Mouse (Mus musculus): ENCODE results near the gene Zfp422. TPM values are rescaled to one million over a fixed set of nuclear protein-coding genes. Genes with fewer than 3 reads are reported as not detected.

The Zfp422 gene
- total and polyA plus RNA-seq, 3 experiments: 11.9 to 33.4 (median 33.2) TPM

GRCm38 (mm10) chr6:116664830-116665229 lies 36.0 kb upstream of the Zfp422 start:
- Histone ChIP-seq H3K4me3 (replicated peaks in 1 of 3; ENCODE audit: low read depth in 2 of 3, low read length in 2 of 3, poor library complexity in 1 of 3) (no peak overlapping the region), H3K9me3 (replicated peaks; ENCODE audit: low read length) (no peaks in the 10 kb centered on the region), H3K4me1 (ENCODE audit: control insufficient read depth in 1 of 2, insufficient read depth in 2 of 2) (peaks cover 26 to 77% of the 10 kb centered on the region in 2 experiments), H3K9ac (ENCODE audit: insufficient read depth, low read depth) (no peak overlapping the region), H3K27me3 (replicated peaks) (no peaks in the 10 kb centered on the region), H3K4me2 (ENCODE audit: insufficient read depth, low read depth, poor library complexity, severe bottlenecking) (no peak overlapping the region), H3K36me3 (replicated peaks in 1 of 2; ENCODE audit: control insufficient read depth in 1 of 2, insufficient read depth in 1 of 2, low read length in 1 of 2) (peaks cover 34 to 68% of the 10 kb centered on the region in 2 experiments), H3K27ac (ENCODE audit: insufficient read depth, low read depth) (no peak overlapping the region; the same call in 1 of the 2 replicates), H3K79me2 (replicated peaks; ENCODE audit: control insufficient read depth, extremely low read depth, insufficient read depth, poor library complexity, severe bottlenecking) (peaks cover 62% of the 10 kb centered on the region)
- in situ Hi-C loops (cut with MboI; ENCODE audit: low pct_ligation_motif_present, low pct_unique_long_range_greater_than_20kb, low sequenced_read_pairs) (no loop called here), dilution Hi-C loops (cut with MboI; ENCODE audit: extremely low pct_ligation_motif_present, extremely low pct_unique_long_range_greater_than_20kb, low sequenced_read_pairs) (no loop called here)
- TF ChIP-seq JUND (conservative IDR thresholded peaks at IDR 0.05; ENCODE audit: low read depth, low read length) (peak; percentile 57), CHD1 (IDR thresholded peaks at IDR 0.05; ENCODE audit: low read depth, low read length) (no peak), E2F4 (IDR thresholded peaks at IDR 0.05; ENCODE audit: insufficient replicate concordance, low read depth, low read length) (no peak), EP300 (IDR thresholded peaks at IDR 0.05; ENCODE audit: low read length) (no peak)
- DNase-seq (ENCODE audit: extremely low read depth): no peak

- Histone ChIP-seq H3K4me2 (ENCODE audit: insufficient read depth, low read depth, poor library complexity, severe bottlenecking) (no peak overlapping the region), H3K9ac (ENCODE audit: insufficient read depth, low read depth) (no peak overlapping the region), H3K79me2 (replicated peaks; ENCODE audit: control insufficient read depth, extremely low read depth, insufficient read depth, poor library complexity, severe bottlenecking) (peaks cover 57% of the 10 kb centered on the region), H3K9me3 (replicated peaks; ENCODE audit: low read length) (no peaks in the 10 kb centered on the region), H3K27me3 (replicated peaks) (no peaks in the 10 kb centered on the region), H3K4me1 (ENCODE audit: control insufficient read depth in 1 of 2, insufficient read depth in 2 of 2) (peaks cover 22 to 69% of the 10 kb centered on the region in 2 experiments), H3K27ac (ENCODE audit: insufficient read depth, low read depth) (no peak overlapping the region), H3K4me3 (replicated peaks in 1 of 3; ENCODE audit: low read depth in 2 of 3, low read length in 2 of 3, poor library complexity in 1 of 3) (no peak overlapping the region), H3K36me3 (replicated peaks in 1 of 2; ENCODE audit: control insufficient read depth in 1 of 2, insufficient read depth in 1 of 2, low read length in 1 of 2) (peaks cover 42 to 74% of the 10 kb centered on the region in 2 experiments)
- TF ChIP-seq CTCF (conservative IDR thresholded peaks at IDR 0.05 in 1 of 2, IDR thresholded peaks at IDR 0.05 in 1 of 2; ENCODE audit: low read depth in 2 of 2, low read length in 2 of 2) (no peak), ETS1 (conservative IDR thresholded peaks at IDR 0.05; ENCODE audit: low read depth, low read length) (no peak), ZKSCAN1 (IDR thresholded peaks at IDR 0.05; ENCODE audit: borderline replicate concordance, low read depth, low read length) (no peak), IRF4 (IDR thresholded peaks at IDR 0.05; ENCODE audit: low read depth, low read length) (no peak), POLR2AphosphoS2 (IDR thresholded peaks at IDR 0.05; ENCODE audit: low read depth, low read length) (no peak), JUN (IDR thresholded peaks at IDR 0.05; ENCODE audit: insufficient read depth, low read depth, low read length) (no peak), ZNF384 (IDR thresholded peaks at IDR 0.05; ENCODE audit: low read depth, low read length) (no peak), ELF1 (IDR thresholded peaks at IDR 0.05; ENCODE audit: low read depth, low read length) (no peak), PAX5 (IDR thresholded peaks at IDR 0.05; ENCODE audit: low read length) (no peak), MEF2A (IDR thresholded peaks at IDR 0.05; ENCODE audit: borderline replicate concordance, low read depth, low read length) (no peak), GABPA (IDR thresholded peaks at IDR 0.05; ENCODE audit: insufficient replicate concordance, low read depth, low read length) (no peak), MAFK (IDR thresholded peaks at IDR 0.05; ENCODE audit: insufficient replicate concordance, low read length) (no peak), USF1 (IDR thresholded peaks at IDR 0.05; ENCODE audit: low read depth, low read length) (no peak), MYC (IDR thresholded peaks at IDR 0.05; ENCODE audit: low read depth, low read length) (no peak), RCOR1 (conservative IDR thresholded peaks at IDR 0.05; ENCODE audit: low read depth, low read length) (no peak)
- in situ Hi-C loops (cut with MboI; ENCODE audit: low pct_ligation_motif_present, low pct_unique_long_range_greater_than_20kb, low sequenced_read_pairs) (no loop called here), dilution Hi-C loops (cut with MboI; ENCODE audit: extremely low pct_ligation_motif_present, extremely low pct_unique_long_range_greater_than_20kb, low sequenced_read_pairs) (no loop called here)
- no peak for DNase-seq (ENCODE audit: extremely low read depth)
These were observed 35.2 kb upstream of the Zfp422 start for GRCm38 (mm10) chr6:116664031-116664430.

Data from CH12.LX (cell line).